Mouse (Mus musculus) erythroblast, embryonic 14.5 days (primary cell): ENCODE data around the gene Gm44511.

Source experiments
- GATA1 ChIP-seq: IDR thresholded peaks from 2 replicates; pipeline ENCODE4 v1.6.1; 2012; ENCODE audit warnings: low read length, inconsistent platforms, mixed read lengths
- TAL1 ChIP-seq: IDR thresholded peaks from 3 replicates; pipeline ENCODE4 v1.6.1; 2012; ENCODE audit warnings: low read length, inconsistent platforms, mixed read lengths

DNA sequence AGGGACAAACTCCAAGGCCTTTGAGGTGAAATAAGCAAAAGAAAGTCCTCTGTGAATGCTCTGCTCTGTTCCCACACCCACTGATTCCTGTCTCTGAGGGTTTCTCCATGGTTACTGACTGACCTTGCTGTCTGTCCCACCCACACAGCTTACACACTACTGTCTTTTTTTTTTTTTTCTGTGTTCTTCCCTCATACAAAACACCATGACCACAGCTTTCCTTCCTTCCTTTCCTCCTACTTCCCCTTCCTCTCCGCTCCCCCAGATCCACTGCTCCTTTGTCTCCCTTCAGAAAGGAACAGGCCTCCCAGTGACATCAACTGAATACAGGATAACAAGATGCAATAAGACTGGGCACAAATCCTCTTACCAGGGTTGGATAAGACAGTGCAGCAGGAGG is 37.6 kb downstream of the Gm44511 start:
- TF ChIP-seq GATA1 (no peak), TAL1 (no peak)
